Mouse (Mus musculus) telencephalon, adult 2 months (tissue): ENCODE data around the gene Crebbp.
"Not testable (repeated sequence)": the region's sequence is repeated elsewhere in the genome, so short reads cannot be mapped to it uniquely, and the experiment has no call there.

Source experiments
- DNase-seq: peaks from one replicate; pipeline ENCODE4 v3.0.0-alpha.2; 2011; ENCODE audit warnings: low read depth, low spot score

Gene Crebbp

GRCm38 (mm10) chr16:4160246-4160897 is 53.4 kb downstream of the Crebbp start:
- peak; percentile 77 for DNase-seq

GRCm38 (mm10) chr16:4153121-4153520 is 60.7 kb downstream of the Crebbp start:
- no peak for DNase-seq

- no peak for DNase-seq
Measured at GRCm38 (mm10) chr16:4138541-4138940, 75.3 kb downstream of the Crebbp start.

DNA sequence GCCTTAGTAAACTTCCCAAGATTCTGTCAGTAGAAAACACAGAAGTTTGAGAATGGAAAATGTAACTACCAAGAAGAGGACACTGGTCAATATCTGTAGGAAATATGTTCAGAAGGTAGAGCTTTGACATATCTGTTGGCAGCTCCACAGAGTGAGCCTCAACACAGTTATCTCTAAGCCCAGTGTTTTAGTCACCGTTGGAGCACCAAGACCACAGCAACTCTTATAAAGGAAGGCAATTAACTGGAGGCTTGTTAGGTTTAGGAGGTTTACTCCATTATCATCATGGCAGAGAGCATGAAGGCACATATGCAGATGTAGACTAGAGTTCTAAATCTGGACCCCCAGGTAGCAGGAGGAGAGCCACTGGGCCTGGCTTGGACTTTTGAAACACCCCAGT is 80.0 kb downstream of the Crebbp start:
- DNase-seq = no peak

- DNase-seq = no peak
Measured at GRCm38 (mm10) chr16:4128894-4129293, 84.9 kb downstream of the Crebbp start.

DNA sequence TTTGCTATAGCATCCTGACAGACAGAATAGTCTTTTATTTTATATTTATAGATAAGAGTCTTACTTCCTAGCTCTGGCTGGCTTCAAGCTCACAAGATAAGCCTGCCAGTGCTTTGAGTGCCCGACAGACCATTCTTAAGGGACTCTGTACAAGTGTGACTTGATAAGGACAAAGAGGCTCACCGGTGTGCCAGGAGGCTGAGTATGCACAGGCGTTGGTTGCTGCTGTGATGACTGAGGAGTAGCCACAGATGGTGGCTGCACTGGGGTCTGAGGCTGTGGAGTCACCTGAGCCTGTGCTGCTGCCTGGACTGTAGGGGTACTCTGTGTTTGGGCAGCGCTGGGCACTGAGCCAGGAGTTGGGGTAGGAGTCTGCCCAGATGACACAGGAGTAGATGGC is 96.7 kb downstream of the Crebbp start:
- no peak for DNase-seq

DNA sequence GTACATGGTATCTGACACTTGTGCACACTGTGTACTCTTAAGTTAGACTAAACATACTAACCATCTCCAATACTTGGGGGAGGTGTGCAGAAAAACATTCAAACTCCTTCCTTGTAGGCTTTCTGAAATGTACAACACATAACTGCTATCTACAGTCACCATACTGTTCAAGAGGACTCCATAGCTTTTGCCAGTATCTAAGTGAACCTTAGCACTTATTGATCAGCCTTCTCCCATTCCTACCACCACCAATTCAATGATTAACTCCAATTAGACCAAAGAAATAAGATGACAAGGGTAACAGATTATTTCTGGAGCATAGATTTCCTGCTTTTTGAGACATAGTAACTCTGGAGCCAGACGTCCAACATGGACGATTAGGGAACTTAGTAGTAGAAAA is 113.4 kb downstream of the Crebbp start:
- no peak for DNase-seq

DNA sequence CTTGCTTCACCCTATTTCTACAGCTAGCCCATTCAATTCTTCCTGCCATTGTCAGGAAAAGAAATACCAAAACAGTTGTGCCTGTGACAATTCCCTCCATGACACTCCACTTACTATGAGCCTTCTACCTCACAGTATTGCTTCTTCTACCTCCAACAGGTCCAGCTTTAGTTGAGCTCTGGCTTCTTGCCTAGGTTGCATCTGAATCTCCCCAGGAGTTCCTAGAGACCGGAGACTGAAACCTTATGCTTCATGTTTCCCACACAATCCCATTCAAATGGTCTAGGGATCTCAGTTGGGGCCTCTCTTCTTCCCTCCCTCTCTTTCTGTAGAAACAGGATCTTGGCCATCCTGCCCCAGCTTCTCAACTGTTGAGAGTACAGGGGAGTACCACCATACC is 116.3 kb downstream of the Crebbp start:
- no peak for DNase-seq

GRCm38 (mm10) chr16:4096898-4097297 is 116.9 kb downstream of the Crebbp start:
- no peak for DNase-seq

- DNase-seq = peak; percentile 58
Measured at GRCm38 (mm10) chr16:4096141-4096540, 117.7 kb downstream of the Crebbp start.

DNA sequence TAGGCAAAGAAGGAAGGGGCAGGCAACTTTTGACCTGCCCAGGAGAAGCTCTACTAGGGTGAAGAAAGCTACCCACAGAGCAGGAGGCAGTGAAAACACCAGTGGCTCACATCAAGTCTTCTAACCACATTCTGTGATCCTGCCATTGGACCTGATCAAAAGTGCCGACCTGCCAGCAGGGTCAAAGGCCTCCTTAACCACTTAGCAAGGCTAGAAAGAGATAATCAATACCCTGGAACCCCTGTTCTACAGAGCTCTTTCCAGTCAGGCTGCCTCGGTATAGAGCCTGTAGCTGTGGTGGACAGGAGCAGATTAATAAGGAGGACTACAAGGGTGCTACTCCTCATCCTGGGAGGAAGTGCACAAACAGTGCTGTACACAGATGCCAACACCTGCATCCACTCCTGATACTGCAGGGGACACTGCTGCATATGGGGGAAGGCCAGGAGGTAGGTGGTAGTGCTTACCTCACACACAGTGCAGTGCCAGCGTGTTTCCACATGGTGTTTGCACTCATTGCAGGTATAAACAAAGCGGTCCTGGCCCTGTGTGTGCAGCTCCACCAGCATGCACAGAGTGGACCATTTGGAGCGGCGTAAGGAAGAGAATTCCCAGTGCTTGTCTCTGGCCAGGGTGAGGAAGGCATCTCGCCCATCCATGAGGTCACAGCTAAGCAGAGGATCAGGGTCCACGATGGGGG is 126.4 kb downstream of the Crebbp start:
- no peak for DNase-seq

DNA sequence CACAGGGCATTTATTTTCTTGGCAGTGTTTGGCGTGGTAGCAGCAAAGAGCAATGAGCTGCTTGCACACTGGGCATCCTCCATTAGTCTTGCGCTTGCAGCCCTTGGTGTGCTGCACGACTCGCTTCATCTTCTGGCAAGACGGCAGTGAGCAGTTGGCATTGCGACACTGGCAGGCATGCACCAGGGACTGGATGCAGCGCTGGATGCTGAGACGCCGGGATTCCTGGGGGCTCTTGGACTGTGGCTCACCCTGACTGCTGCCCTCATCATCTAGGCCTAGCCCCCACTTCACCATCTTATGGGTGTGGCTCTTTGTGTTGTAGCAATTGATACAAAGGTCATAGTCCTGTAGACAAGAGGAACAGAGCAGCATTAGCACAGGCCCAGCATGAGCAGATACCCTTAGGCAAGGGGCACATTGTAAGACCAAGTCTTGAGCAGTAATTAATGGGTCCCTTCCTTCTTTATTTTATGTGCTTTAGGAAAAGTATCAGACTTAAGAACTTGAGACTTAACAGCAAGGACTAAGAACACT is 127.9 kb downstream of the Crebbp start:
- no peak for DNase-seq

- no peak for DNase-seq
Measured at GRCm38 (mm10) chr16:4085051-4085450, 128.7 kb downstream of the Crebbp start.

DNA sequence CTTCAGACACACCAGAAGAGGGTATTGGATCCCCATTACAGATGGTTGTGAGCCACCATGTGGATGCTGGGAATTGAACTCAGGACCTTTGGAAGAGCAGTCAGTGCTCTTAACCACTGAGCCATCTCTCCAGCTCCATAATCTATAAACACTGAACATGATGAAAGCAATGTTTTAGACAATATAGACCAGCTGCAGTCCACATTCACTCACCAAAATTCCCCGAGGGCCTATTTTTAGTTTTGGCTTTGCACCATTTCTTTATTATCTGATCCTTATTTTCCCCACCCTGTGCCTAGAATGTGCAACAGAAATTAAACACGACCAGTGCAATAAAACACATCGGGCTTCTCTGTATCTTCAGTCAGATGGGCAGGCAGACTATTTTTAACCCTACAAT is 133.4 kb downstream of the Crebbp start:
- not testable (repeated sequence) for DNase-seq

- DNase-seq = no peak
Measured at GRCm38 (mm10) chr16:4079656-4080055, 134.1 kb downstream of the Crebbp start.

DNA sequence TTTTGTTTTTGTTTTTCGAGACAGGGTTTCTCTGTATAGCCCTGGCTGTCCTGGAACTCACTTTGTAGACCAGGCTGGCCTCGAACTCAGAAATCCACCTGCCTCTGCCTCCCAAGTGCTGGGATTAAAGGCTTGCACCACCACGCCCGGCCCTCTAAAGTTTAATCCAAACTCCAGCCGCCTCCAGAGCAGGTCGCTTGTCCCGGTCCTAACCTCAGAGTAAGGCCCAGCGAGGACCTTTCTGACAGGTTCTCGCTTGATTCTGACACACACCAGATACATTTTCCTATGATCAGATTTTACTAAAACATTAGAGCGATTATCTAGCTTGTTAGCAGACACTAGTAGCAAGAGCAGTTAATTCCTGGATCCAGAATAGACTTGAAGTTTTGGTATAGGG is 135.5 kb downstream of the Crebbp start:
- DNase-seq = not testable (repeated sequence)

GRCm38 (mm10) chr16:4077384-4078061 is 136.3 kb downstream of the Crebbp start, which contains the start of gene Trap1:
Trap1 (minus strand) TSS chr16:4077827.
- DNase-seq = peak; percentile 72

DNA sequence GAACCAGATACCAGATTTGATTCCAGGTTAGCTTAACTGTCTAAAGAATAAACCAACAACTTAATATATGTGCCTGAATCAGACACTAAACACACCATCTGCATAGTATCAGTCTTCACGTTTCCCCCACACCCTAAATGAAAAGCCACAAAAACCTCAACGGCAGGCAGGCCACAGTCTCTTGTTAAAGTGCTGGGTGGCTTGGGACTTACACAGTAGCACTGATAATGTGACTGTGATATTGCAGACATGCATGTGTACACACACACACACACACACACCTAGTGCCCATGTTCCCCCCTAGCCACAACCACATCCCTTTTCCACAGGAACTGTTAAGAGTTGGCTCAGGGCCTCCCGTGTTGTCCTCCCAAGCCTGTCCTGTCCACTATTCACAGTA is 139.0 kb downstream of the Crebbp start:
- no peak for DNase-seq

- no peak for DNase-seq
Measured at GRCm38 (mm10) chr16:4074297-4074696, 139.5 kb downstream of the Crebbp start.

- DNase-seq = no peak
Measured at GRCm38 (mm10) chr16:4068588-4068987, 145.2 kb downstream of the Crebbp start.

DNA sequence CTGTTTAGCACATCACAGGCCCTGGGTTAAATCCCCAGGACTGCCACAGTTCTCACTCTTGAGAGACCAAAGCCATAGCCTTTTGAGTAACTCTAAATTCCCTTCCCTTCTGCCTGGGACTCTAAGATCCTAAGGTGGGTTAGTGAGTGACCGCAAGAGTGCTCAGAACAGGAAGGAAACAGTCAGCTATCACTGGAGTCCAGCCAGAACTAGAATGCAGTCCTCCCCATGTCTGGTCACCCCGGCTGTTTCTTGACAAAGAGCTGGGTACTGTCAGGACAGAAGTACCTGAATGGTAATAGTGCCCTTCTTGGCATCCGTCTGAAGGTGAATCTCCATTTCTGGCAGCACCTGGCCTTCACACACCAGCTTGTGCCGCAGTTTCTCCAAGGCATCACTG is 148.9 kb downstream of the Crebbp start:
- DNase-seq = no peak

DNA sequence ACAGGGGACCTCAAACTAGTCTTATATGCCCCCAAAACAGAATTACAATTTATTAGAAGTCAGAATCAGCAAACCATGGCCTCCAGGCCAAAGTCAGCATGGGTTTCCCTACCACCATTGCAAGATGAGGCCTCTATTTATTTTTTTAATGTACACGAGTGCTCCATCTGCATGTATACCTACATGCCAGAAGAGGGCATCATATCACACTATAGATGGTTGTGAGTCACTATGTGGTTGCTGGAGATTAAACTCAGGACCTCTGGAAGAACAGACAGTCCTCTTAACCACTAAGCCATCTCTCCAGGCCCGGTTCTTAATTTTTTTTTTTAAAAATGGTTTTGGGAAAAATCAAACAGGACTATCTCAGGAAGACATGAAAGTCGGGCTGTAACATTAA is 160.0 kb downstream of the Crebbp start:
- DNase-seq = no peak

DNA sequence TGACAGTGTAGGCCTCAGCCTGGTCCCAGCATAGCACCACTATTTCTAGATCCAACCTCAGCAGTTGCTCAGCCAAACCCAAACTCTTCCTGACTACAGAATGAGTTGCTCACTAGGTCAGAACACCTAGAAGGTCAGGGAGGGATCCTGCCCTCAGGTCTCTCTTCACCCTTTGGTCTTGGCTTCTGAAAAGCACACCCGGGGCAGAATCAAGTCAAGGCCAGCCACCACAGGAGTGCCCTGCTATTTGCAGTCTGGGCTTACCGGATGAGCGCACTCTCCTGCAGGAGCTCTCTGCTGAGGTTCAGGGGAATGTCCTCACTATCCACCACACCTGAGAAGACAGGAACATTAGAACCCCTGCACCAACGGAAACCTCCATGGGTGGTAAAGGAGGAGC is 161.2 kb downstream of the Crebbp start:
- DNase-seq = no peak
